Mouse (Mus musculus): ENCODE measurements at regions not wholly inside any gene's neighbourhood (a gene's known extent, or its start where the extent isn't known, plus 50 kb on each side); places are given as distances from the start of the nearest gene placed in this dataset.

GRCm38 (mm10) chr3:143252643-143253042, 370.8 kb upstream of the Pkn2 start:
- TF ChIP-seq POLR2A (IDR thresholded peaks at IDR 0.05; ENCODE audit: borderline replicate concordance, extremely low read depth, low read depth, low read length): no peak
- no peak for TF ChIP-seq CTCF (IDR thresholded peaks at IDR 0.05; ENCODE audit: insufficient read depth, low read length)
